Mouse (Mus musculus) neural tube, embryonic 11.5 days (tissue): ENCODE measurements around the gene Gprc5d. TPM values are rescaled to one million over a fixed set of nuclear protein-coding genes. Genes with fewer than 3 reads are reported as not detected.

Experiments used
- ATAC-seq: fragments of 200-750 bp; cut with Nextera tagmentation; 2 replicates; pipeline ENCODE4 v1.8.0; 2017; ENCODE audit warnings: moderate number of reproducible peaks, mild to moderate bottlenecking, moderate TSS enrichment, moderate library complexity; ENCODE audit not compliant: insufficient read depth, low FRiP score, low TSS enrichment
- DNase-seq: peaks from one replicate; pipeline ENCODE4 v3.0.0-alpha.2; 2015; ENCODE audit warnings: low spot score
- H3K27ac ChIP-seq: fragments of 300-500 bp; sonication (generic); 2 replicates; pipeline ENCODE4 v1.5.1; 2014; ENCODE audit warnings: low read depth, mild to moderate bottlenecking, low read length
- H3K27me3 ChIP-seq: fragments of 300-500 bp; sonication (generic); 2 replicates; pipeline ENCODE4 v1.6.1; 2014; ENCODE audit warnings: mild to moderate bottlenecking, low read length, mixed read lengths; ENCODE audit not compliant: control insufficient read depth, insufficient read depth
- H3K36me3 ChIP-seq: fragments of 300-500 bp; sonication (generic); 2 replicates; pipeline ENCODE4 v1.6.1; 2014; ENCODE audit warnings: mild to moderate bottlenecking, low read length, moderate library complexity, mixed read lengths; ENCODE audit not compliant: control insufficient read depth, insufficient read depth
- H3K4me1 ChIP-seq: fragments of 300-500 bp; sonication (generic); 2 replicates; pipeline ENCODE4 v1.6.1; 2014; ENCODE audit warnings: low read length, mixed read lengths; ENCODE audit not compliant: control insufficient read depth, insufficient read depth
- H3K4me2 ChIP-seq: fragments of 300-500 bp; sonication (generic); 2 replicates; pipeline ENCODE4 v1.6.1; 2014; ENCODE audit warnings: low read depth, mild to moderate bottlenecking, moderate library complexity
- H3K4me3 ChIP-seq: fragments of 300-500 bp; sonication (generic); 2 replicates; pipeline ENCODE4 v1.5.1; 2014; ENCODE audit warnings: low read depth, low read length
- H3K9ac ChIP-seq: fragments of 300-500 bp; sonication (generic); 2 replicates; pipeline ENCODE4 v1.6.1; 2014; ENCODE audit warnings: mild to moderate bottlenecking, low read length
- H3K9me3 ChIP-seq: fragments of 300-500 bp; sonication (generic); 2 replicates; pipeline ENCODE4 v1.6.1; 2016; ENCODE audit warnings: low read length; ENCODE audit not compliant: control insufficient read depth
- WGBS: fragments of 180-500 bp; shearing (Covaris S2); extraction: QIAGEN DNeasy Blood & Tissue Kit; methylation state at CpG from one replicate; pipeline ENCODE4 v1.1.7; 2014; 5-methylcytosine and 5-hydroxymethylcytosine counted together
- polyA plus RNA-seq: library from polyadenylated mRNA; unstranded; fragments of >200 nt; fragmentation: Nextera tagmentation; extraction: Ambion mirVana; gene quantifications from 2 replicates; pipeline ENCODE4 v1.2.1, GENCODE M21; 2014

Gene Gprc5d
- polyA plus RNA-seq, 1 experiment from 2014 or later, result not detected

DNA sequence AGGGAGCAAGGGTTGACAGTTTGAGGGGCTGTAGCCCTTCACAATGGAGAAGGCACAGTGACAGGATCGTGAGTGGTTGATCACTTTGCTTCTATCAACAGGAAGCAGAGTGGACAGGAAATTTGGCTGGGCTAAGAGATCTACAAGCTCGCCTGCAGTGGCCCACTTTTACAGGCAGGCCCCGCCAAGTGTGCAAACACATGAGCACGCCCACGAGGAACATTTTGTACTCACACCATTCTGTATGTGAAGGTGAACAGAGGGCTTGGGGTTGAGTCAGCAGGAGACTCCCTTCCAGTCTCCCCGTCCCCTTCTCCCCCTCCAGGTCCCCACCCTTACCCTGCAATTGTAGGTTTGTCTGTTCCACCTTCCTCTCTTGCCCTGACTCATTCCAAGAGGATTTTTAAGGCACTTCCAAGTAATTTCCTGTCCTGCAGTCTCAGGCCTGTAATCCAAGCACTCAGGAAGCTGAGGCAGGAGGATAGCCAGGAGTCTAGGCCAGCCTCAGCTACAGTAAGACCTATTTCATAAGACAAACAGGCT, 43.6 kb downstream of the Gprc5d start:
- Histone ChIP-seq H3K4me3 (no peak overlapping the region), H3K4me1 (no peaks in the 10 kb centered on the region), H3K36me3 (no peaks in the 10 kb centered on the region), H3K4me2 (no peak overlapping the region), H3K27me3 (no peaks in the 10 kb centered on the region), H3K9me3 (no peaks in the 10 kb centered on the region), H3K9ac (no peak overlapping the region), H3K27ac (no peak overlapping the region)
- ATAC-seq, result no peak
- WGBS, result 73% methylated on average over 6 of the region's 6 CpGs
- DNase-seq, result no peak

GRCm38 (mm10) chr6:135070347-135070746, 47.7 kb downstream of the Gprc5d start:
- no peaks in the 10 kb centered on the region for H3K36me3 ChIP-seq
- H3K27me3 ChIP-seq, result 0 out of 2 replicates have a peak, but pooled peaks cover 2% of the 10 kb centered on the region
- H3K4me2 ChIP-seq, result no peak overlapping the region
- no peak overlapping the region for H3K9ac ChIP-seq
- no peak for ATAC-seq
- no peaks in the 10 kb centered on the region for H3K9me3 ChIP-seq
- peaks cover 12% of the 10 kb centered on the region; the same call in 1 of the 2 replicates for H3K4me1 ChIP-seq
- no peak for DNase-seq
- no peak overlapping the region for H3K27ac ChIP-seq
- no peak overlapping the region for H3K4me3 ChIP-seq
- WGBS, result 90% methylated on average over 2 of the region's 2 CpGs

DNA sequence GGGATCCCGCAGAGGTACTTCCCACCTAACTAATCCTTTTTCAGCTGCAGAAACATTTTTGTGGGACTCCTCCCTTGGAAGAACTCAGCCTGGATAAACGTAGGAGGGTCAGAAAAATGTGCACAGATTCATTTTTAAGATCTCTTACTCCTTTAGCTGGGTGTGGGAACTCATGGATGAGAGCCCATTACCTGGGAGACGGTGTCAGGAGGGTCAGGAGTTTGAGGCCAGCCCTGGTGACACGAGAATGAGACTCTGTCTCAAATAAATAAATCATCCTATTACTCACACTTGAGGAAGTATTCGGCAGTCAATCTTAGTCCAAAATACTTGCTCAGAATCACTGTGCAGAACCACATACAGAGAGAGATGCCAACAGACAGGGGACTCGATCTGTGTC, 48.2 kb downstream of the Gprc5d start:
- no peaks in the 10 kb centered on the region for H3K9me3 ChIP-seq
- peaks cover 12% of the 10 kb centered on the region; the same call in 1 of the 2 replicates for H3K4me1 ChIP-seq
- ATAC-seq (no peak), DNase-seq (no peak)
- H3K36me3 ChIP-seq, result no peaks in the 10 kb centered on the region
- no peak overlapping the region for H3K27ac ChIP-seq
- H3K4me3 ChIP-seq, result no peak overlapping the region
- H3K4me2 ChIP-seq, result no peak overlapping the region
- WGBS, result 63% methylated on average over 6 of the region's 6 CpGs
- no peak overlapping the region for H3K9ac ChIP-seq
- 0 out of 2 replicates have a peak, but pooled peaks cover 2% of the 10 kb centered on the region for H3K27me3 ChIP-seq

DNA sequence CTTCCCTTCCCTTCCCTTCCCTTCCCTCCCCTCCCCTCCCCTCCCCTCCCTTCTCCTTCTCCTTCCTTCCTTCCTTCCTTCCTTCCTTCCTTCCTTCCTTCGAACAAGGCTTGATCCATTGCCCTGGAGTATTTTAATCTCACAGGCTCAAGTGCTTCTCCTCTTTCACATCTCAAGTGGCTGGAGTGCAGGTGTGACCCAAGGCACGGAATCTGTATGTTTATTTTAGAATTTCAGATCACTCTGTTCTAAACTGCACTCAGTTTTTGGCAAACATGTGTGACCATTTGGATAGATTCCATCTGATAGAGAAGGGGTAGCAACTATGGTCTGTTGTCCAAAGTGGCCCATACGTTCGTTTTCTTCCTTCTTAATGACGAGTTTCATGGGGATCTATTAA, 49.9 kb downstream of the Gprc5d start:
- H3K4me3 ChIP-seq, result no peak overlapping the region
- DNase-seq (no peak), ATAC-seq (no peak)
- WGBS, result 79% methylated on average over 4 of the region's 5 CpGs
- no peak overlapping the region for H3K4me2 ChIP-seq
- H3K9me3 ChIP-seq, result no peaks in the 10 kb centered on the region
- H3K4me1 ChIP-seq, result peaks cover 12% of the 10 kb centered on the region; the same call in 1 of the 2 replicates
- no peaks in the 10 kb centered on the region for H3K36me3 ChIP-seq
- no peak overlapping the region for H3K27ac ChIP-seq
- no peak overlapping the region for H3K9ac ChIP-seq
- H3K27me3 ChIP-seq, result 0 out of 2 replicates have a peak, but pooled peaks cover 2% of the 10 kb centered on the region

- no peak for DNase-seq
- peaks cover 12% of the 10 kb centered on the region; the same call in 1 of the 2 replicates for H3K4me1 ChIP-seq
- 17% methylated on average over 6 of the region's 6 CpGs for WGBS
- 0 out of 2 replicates have a peak, but pooled peaks cover 2% of the 10 kb centered on the region for H3K27me3 ChIP-seq
- H3K4me3 ChIP-seq, result no peak overlapping the region
- H3K9ac ChIP-seq, result no peak overlapping the region
- H3K9me3 ChIP-seq, result no peaks in the 10 kb centered on the region
- H3K36me3 ChIP-seq, result no peaks in the 10 kb centered on the region
- ATAC-seq, result no peak
- 0 out of 2 replicates have a peak overlapping the region, but pooled peaks have one; percentile 12 for H3K4me2 ChIP-seq
- no peak overlapping the region for H3K27ac ChIP-seq
Observed at GRCm38 (mm10) chr6:135066795-135067445, 51.2 kb downstream of the Gprc5d start.

GRCm38 (mm10) chr6:135065236-135065957, 52.7 kb downstream of the Gprc5d start, which contains the start of gene Gprc5a:
TSS of gene Gprc5a (plus strand) at chr6:135065651.
- peak within 1 kb of the TSS; percentile 82 for H3K4me2 ChIP-seq
- peak within 1 kb of the TSS; percentile 60 for H3K9ac ChIP-seq
- peaks cover 12% of the 10 kb centered on the region; the same call in 1 of the 2 replicates for H3K4me1 ChIP-seq
- H3K4me3 ChIP-seq, result peak within 1 kb of the TSS; percentile 42
- no peaks in the 10 kb centered on the region for H3K9me3 ChIP-seq
- 0 out of 2 replicates have a peak, but pooled peaks cover 2% of the 10 kb centered on the region for H3K27me3 ChIP-seq
- under 1% methylated on average over 44 of the region's 44 CpGs for WGBS
- no peaks in the 10 kb centered on the region for H3K36me3 ChIP-seq
- ATAC-seq (peak; percentile 59), DNase-seq (peak; percentile 70)
- no peak within 1 kb of the TSS for H3K27ac ChIP-seq

- no peak for DNase-seq
- Histone ChIP-seq H3K4me2 (no peak overlapping the region), H3K27ac (no peak overlapping the region), H3K4me3 (no peak overlapping the region), H3K9me3 (no peaks in the 10 kb centered on the region), H3K9ac (no peak overlapping the region), H3K4me1 (peaks cover 12% of the 10 kb centered on the region; the same call in 1 of the 2 replicates), H3K36me3 (no peaks in the 10 kb centered on the region), H3K27me3 (0 out of 2 replicates have a peak, but pooled peaks cover 2% of the 10 kb centered on the region)
- 0 out of 2 replicates have a peak, but pooled peaks have one; percentile 24 for ATAC-seq
- 70% methylated on average over 12 of the region's 12 CpGs for WGBS
Observed at GRCm38 (mm10) chr6:135064621-135065020, 53.5 kb downstream of the Gprc5d start.

DNA sequence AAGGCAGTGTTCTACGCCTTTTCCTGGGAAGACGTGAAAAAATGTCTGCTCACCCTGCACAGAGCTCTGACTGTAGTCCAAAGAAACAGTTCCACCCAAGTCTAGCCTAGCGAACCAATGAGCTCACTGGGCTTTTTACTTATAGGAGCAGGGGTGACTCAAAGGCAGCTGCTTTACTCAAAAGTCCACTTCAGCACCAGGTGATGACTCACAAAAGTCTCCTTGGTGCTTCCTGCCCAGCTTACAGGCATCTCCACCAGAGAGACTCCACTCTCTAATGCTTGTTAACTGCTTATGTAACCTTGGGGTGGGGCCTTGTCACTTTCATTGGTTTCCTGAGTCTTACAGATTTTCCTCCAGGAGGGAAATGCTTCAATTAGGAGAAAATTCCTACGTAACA, 57.4 kb downstream of the Gprc5d start:
- Histone ChIP-seq H3K4me2 (no peak overlapping the region), H3K27me3 (no peaks in the 10 kb centered on the region), H3K4me3 (no peak overlapping the region), H3K4me1 (no peaks in the 10 kb centered on the region), H3K36me3 (no peaks in the 10 kb centered on the region), H3K9ac (no peak overlapping the region), H3K9me3 (no peaks in the 10 kb centered on the region), H3K27ac (no peak overlapping the region)
- 91% methylated on average over 4 of the region's 4 CpGs for WGBS
- no peak for ATAC-seq
- no peak for DNase-seq
